Mouse (Mus musculus) adrenal gland, adult 18-20 months (tissue): Measurements from ENCODE around the gene Raf1. TPM values are rescaled to one million over a fixed set of nuclear protein-coding genes. Genes with fewer than 3 reads are reported as not detected.
A peak's percentile ranks its signal among the peaks of the same experiment; 100 is the strongest.

Experiments
- DNase-seq, 2 experiments: peaks; one replicate each; pipeline ENCODE4 v3.0.0; 2021 to 2022; ENCODE audit warnings: low spot score in 2 of 2
- total RNA-seq, 2 experiments: library from RNA; stranded (reverse); gene quantifications; 1 replicate in 1 of 2; 2 replicates in 1 of 2; pipeline ENCODE4 v1.2.3; 2021

Raf1 gene
- total RNA-seq, 2 experiments from 2014 or later, result 89.9 to 101 TPM

GRCm38 (mm10) chr6:115626121-115626520 is 50.3 kb downstream of the Raf1 start:
- DNase-seq, result no peak

DNA sequence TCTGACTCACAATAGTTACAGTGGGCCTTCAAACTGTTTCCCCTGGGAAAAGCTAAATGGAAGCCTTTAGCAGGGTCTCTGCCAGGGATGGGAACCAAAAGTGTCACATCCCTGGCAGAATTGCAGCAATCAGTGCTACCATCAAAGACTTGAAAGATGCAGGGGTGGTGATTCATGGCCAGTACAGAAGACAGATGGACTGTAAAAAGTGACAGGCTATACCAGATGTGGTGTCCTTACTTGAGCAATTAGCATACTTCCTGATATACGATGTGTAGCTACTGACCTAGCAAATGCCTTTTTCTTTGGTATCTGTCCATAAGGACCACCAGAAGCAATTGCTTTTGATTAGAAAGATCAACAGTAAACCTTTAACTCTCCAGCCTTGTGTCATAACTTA is 55.5 kb downstream of the Raf1 start:
- DNase-seq, result no peak

DNA sequence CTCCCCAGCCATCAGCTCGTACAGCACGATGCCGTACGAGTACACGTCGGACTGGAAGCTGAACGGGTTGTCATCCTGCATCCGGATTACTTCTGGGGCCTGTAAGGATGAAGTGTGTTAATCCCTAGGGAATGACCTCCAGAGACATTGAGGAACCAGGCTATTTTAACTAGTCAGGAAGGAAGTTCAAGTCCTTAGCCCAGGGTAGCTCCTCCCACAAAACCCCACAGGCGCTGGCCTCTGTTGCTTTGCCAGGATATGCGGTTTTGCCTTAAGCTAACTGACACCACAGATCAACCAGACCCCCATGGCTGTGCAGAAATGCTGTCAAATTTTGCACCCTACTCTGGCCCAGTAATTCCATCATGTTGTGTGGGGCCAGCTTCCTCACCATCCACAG is 56.6 kb downstream of the Raf1 start:
- no peak for DNase-seq

DNA sequence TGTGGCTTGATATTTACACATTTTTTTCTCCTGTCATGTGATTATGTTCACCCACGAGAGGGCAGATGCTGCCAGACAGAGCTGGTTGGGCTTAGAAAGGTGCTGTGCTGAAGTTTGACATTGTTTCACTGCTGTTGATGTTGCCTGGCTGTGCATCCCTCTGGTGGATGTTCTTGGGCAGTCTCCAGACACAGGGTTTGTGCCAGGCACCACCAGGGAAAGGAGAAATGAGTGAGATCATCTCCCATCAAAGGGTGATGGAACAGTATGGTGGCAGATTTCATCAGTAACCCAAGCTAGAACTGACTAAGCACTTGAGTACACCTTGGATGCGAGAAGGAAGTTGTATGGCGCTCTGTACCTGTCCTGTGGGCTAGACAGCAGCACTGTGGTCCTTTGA is 60.5 kb downstream of the Raf1 start:
- DNase-seq, result no peak

DNA sequence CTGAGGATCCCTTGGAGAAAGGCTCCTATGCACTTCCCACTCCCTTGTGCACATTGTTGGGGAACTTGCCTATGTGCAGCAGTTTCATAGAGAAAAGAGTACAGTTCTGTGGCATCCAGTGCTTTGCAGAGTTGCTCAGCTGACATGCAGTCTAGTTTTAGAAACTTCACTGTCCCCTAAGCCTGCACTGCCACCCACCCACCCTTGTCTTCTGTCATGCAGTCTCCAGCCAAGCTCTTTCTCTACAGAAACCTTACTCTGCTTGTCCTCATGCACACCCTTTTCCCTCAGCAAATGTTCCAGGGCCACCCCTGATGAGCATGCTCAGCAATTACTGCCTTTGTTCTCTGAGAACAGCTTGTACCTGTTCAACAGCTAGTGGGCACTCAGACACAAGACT is 62.6 kb downstream of the Raf1 start:
- DNase-seq, result no peak

DNA sequence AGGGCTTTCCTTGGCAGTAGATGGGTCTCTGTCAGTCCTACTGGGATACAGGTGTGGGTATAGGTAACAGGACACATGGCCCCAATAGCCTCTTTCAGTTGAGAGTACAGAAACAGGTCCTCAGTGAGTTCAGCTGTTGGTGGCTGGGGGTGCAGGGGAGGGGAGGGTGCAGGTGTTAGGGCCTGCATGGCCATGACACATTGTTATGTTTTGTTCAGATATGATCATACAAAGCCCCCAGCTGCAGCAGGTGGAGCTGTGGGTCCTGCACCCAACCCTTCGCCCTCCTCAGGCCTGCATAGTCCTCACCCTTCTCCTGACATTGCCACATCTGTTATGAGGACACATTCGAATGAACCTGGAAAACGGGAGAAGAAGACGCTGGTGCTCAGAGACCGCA is 66.1 kb downstream of the Raf1 start:
- DNase-seq, result no peak

GRCm38 (mm10) chr6:115609121-115609520 is 67.3 kb downstream of the Raf1 start:
- no peak for DNase-seq

DNA sequence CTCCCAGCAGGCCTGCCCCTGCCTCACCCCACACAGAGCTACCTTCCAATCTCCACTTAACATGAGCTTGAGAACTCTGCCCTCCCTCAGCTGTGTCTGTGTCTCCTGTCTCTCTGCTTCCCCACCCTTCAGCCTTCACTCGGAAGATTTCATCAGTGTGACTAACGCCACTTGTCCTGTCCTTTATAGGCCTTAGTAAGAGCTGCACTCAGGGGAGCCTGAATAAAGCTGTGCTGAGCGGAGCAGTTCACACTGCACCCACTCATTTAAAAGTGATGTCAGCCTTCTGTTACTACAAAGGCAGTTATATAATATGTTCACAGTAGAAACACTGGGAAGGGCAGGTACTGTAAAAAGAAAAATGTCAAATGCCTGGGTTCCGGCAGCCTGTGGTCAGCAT is 69.0 kb downstream of the Raf1 start:
- DNase-seq, result peak in 1 of 2 experiments; percentile 30

- DNase-seq, result peak in 1 of 2 experiments; percentile 31
These were observed 70.0 kb downstream of the Raf1 start for GRCm38 (mm10) chr6:115606461-115606860.

- peak; percentile 77 to 83 for DNase-seq
These were observed 74.5 kb downstream of the Raf1 start, which contains the start of gene Mkrn2 for GRCm38 (mm10) chr6:115601715-115602523. Gene Mkrn2, plus strand, starts transcription at chr6:115601902.

GRCm38 (mm10) chr6:115601322-115601714 is 75.1 kb downstream of the Raf1 start:
- no peak for DNase-seq

GRCm38 (mm10) chr6:115595667-115596066 is 80.8 kb downstream of the Raf1 start:
- DNase-seq, result no peak

DNA sequence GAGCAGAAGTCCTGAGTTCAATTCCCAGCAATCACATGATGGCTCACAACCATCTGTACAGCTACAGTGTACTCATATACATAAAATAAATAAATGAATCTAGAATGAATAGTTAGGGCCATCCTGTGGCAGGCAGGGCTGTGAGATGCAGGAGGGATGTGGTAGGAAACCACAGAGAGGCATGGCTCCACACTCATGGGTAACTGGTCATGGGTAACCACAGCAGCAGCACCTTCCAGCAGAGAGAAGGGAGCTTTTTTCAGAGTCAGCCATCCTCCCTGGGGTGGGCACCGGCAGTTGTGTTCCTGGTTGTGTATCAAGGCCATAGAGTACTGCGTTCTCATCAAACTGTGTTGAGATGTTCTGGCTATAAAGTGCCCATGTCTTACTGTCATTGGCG is 82.0 kb downstream of the Raf1 start:
- DNase-seq, result no peak

GRCm38 (mm10) chr6:115593252-115593651 is 83.2 kb downstream of the Raf1 start:
- DNase-seq, result no peak

DNA sequence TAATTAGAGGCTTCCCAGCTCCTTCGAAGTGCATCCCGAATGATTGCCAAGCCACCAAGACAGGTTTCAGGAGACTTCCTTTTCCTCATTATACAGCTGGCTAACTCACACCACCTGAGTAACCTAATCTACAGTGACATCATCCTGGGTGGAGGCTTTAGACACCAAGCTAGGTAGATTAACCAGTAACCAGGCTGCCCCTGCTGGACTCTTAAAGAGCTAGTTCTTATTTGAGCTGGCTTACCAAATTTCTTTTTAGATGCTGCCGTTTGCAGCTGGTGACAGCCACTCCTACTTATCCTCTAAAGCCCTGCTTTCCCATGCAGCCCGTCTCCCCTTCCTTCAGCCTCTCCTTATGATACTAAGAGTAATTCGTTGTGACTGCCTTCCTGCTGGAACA is 84.0 kb downstream of the Raf1 start, which contains the start of gene Mkrn2os:
Gene Mkrn2os (minus strand): TSS at position 119 of the 400 bp plus-strand sequence.
- DNase-seq, result no peak

DNA sequence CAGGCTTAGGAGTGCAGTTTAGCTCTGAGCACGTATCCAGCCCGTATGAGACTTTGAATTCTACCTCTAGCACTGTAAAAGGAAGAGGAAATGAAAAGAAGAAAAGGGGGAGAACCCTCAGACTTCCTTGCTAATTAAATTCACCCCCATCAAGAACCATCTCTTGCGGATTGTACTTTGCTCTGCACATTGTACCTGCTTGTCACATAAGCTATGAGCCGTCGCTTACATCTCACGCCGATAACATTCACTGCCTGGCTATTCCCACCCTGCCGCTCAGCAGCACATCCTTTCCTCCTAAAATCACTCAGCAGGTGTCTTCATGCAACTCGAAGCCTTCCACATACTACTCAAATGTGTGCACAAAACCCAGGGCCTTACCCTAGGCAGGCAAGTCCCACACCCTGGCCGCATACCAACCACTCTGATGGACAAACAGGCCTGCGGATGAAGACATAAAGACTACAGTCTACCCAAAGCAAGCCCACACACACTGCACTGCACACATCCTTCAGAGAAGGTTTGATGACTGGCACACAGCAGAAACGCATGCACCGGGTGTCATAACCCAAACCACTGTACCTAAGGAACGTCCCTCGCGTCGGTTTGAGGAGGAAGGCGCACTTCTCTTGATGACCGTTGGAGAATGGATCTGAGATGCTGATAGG is 84.6 kb downstream of the Raf1 start:
- DNase-seq, result no peak

GRCm38 (mm10) chr6:115586321-115586720 is 90.1 kb downstream of the Raf1 start:
- no peak for DNase-seq

- DNase-seq, result no peak
These were observed 92.3 kb downstream of the Raf1 start for GRCm38 (mm10) chr6:115584176-115584575.

- no peak for DNase-seq
These were observed 92.9 kb downstream of the Raf1 start for GRCm38 (mm10) chr6:115583430-115584125.

- no peak for DNase-seq
These were observed 93.9 kb downstream of the Raf1 start for GRCm38 (mm10) chr6:115582328-115583115.

GRCm38 (mm10) chr6:115580810-115581209 is 95.6 kb downstream of the Raf1 start:
- DNase-seq, result no peak
